Mouse (Mus musculus) urinary bladder, adult 2 months (tissue): ENCODE data around the gene Olfr331. TPM values are rescaled to one million over a fixed set of nuclear protein-coding genes. Genes with fewer than 3 reads are reported as not detected.
"Not testable (repeated sequence)": the region's sequence is repeated elsewhere in the genome, so short reads cannot be mapped to it uniquely, and the experiment has no call there.

ENCODE experiments used
- DNase-seq: peaks from one replicate; pipeline ENCODE4 v3.0.0; 2022; ENCODE audit warnings: low spot score
- polyA plus RNA-seq: library from polyadenylated mRNA; depleted of rRNA; stranded (reverse); fragments of >200 nt; gene quantifications from 2 replicates; pipeline ENCODE4 v1.2.3, GENCODE M21; 2012; rRNA removed

Olfr331 gene
- polyA plus RNA-seq, result not detected in 2 replicates

DNA sequence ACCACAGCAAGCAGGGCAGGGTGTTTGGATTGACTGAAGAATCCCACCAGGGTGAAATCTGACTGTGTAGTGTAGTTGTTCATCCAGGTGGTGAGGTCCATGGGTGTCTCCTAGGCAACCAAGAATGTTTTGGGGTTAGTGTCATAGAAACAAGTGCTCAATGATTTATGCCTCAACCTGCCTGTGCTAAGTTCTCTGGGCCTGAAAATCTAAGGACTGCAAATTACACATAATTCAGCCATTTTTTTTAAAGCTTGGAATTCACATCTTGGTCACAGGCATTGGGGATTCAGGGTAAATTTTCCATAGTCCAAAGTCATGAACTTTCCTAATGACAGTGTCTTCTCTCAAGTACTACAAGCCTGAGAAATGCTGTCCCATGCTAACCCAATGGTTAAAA, at the start of gene Olfr331:
Gene Olfr331, minus strand, starts transcription at position 101 of the 400 bp plus-strand sequence.
- not testable (repeated sequence) for DNase-seq

DNA sequence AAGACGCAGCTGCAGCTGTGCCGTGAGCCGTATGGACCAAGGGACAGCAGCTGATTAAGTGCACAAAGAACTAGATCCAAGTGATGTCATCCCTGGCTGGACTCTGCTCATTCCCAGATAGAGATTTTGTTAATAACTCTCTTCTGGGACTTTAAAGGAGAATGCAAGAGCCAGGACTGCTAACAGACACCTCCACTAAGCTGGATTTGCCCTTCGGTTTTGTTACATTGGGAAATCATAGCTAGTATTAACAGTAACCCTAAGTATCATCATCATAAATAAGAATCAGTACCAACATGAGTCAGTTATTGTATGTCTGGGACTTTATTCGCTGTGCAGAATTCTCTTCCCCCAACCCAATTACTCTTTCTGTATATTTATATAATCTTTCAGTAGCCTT, 44.0 kb upstream of the Olfr331 start, which contains the start of gene Olfr329-ps:
Gene Olfr329-ps, minus strand, starts transcription at position 101 of the 400 bp plus-strand sequence.
- DNase-seq, result no peak

DNA sequence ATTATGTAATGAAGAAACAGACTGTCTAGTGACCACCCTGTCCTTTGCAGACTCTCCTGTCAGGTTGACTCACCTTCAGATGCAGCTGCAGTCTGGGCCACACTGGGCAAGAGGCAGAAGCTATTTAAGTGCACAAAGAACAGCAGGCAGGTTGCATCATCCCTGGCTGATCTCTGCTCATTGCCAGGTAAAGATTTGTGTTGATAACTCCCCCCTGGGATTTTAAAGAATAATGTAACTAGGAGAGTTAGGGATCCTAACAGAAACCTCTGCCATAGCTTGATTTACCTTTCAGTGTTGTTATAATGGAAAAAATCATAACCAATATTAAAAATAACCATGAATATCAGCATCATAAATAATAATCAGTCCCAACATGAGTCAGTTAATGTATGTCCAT, 32.4 kb upstream of the Olfr331 start, which contains the start of gene Olfr330:
Gene Olfr330, minus strand, starts transcription at position 101 of the 400 bp plus-strand sequence.
- DNase-seq, result not testable (repeated sequence)

DNA sequence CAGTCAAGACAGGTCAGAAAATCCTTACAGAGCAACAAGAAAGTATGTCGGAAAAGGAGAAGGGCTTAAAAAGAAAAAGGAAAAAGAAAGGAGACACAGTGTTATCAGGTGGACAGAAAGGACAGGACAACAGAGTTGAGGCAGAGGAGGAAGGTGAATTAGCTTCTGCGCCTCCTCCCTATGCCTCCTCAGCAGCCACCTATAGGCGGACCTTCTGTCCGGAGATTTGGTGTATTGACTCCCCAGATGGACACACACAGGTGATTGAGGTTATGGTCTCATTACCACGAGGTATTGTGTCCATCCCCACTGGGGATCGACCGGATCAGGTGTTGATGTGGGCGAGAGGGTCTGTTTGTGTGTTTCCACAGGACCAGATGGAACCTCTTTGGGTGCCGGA, 17.4 kb upstream of the Olfr331 start:
- DNase-seq, result peak; percentile 34

GRCm38 (mm10) chr11:58518916-58519315, 16.5 kb upstream of the Olfr331 start:
- peak; percentile 87 for DNase-seq

- not testable (repeated sequence) for DNase-seq
These were observed 6.7 kb upstream of the Olfr331 start for GRCm38 (mm10) chr11:58509058-58509457.

GRCm38 (mm10) chr11:58499290-58499689, 3.1 kb downstream of the Olfr331 start:
- no peak for DNase-seq

GRCm38 (mm10) chr11:58498761-58499160, 3.6 kb downstream of the Olfr331 start:
- DNase-seq, result no peak

- DNase-seq, result no peak
These were observed 9.9 kb downstream of the Olfr331 start, which contains the start of gene Olfr332 for GRCm38 (mm10) chr11:58492455-58492854. Gene Olfr332 (minus strand): TSS chr11:58492555.

- no peak for DNase-seq
These were observed 40.2 kb downstream of the Olfr331 start, which contains the start of gene Olfr30 for GRCm38 (mm10) chr11:58462170-58462569. Gene Olfr30 (minus strand): TSS chr11:58462270.

- DNase-seq, result no peak
These were observed 48.8 kb downstream of the Olfr331 start for GRCm38 (mm10) chr11:58453592-58453991.

GRCm38 (mm10) chr11:58452759-58453158, 49.6 kb downstream of the Olfr331 start, which contains the start of gene Lypd9:
Gene Lypd9 (minus strand): TSS chr11:58452923.
- DNase-seq, result no peak

Other genes with a start within 250 kb of the Olfr331 start
- 0.04 TPM in 1 of 2 replicates, not detected in the other for gene 4930438A08Rik, start 227.8 kb downstream of the Olfr331 start, polyA plus RNA-seq
- gene Zfp692, start 195.5 kb downstream of the Olfr331 start, polyA plus RNA-seq, result 30.9 and 46.0 TPM in 2 replicates
- gene Zfp672, start 172.2 kb downstream of the Olfr331 start, polyA plus RNA-seq, result 43.2 and 48.6 TPM in 2 replicates
- gene Sh3bp5l, start 171.8 kb downstream of the Olfr331 start, polyA plus RNA-seq, result 22.0 and 23.9 TPM in 2 replicates
- gene Lypd8, start 123.5 kb downstream of the Olfr331 start, polyA plus RNA-seq, result 1.8 TPM in 2 replicates
- gene 1810065E05Rik, start 81.5 kb downstream of the Olfr331 start, polyA plus RNA-seq, result 0.07 TPM in 1 of 2 replicates, not detected in the other
- not detected in 2 replicates for gene Gm12253, start 70.0 kb downstream of the Olfr331 start, polyA plus RNA-seq
- not detected in 2 replicates for gene Lypd9, start 49.6 kb downstream of the Olfr331 start, polyA plus RNA-seq
- not detected in 2 replicates for gene Olfr30, start 40.3 kb downstream of the Olfr331 start, polyA plus RNA-seq
- not detected in 2 replicates for gene Olfr332, start 10.0 kb downstream of the Olfr331 start, polyA plus RNA-seq
- not detected in 2 replicates for gene Olfr330, start 32.3 kb upstream of the Olfr331 start, polyA plus RNA-seq
- not detected in 2 replicates for gene Olfr329-ps, start 43.9 kb upstream of the Olfr331 start, polyA plus RNA-seq
- gene Olfr328, start 53.1 kb upstream of the Olfr331 start, polyA plus RNA-seq, result not detected in 2 replicates
- gene Olfr224, start 68.0 kb upstream of the Olfr331 start, polyA plus RNA-seq, result not detected in 2 replicates
- not detected in 2 replicates for gene Olfr325, start 75.2 kb upstream of the Olfr331 start, polyA plus RNA-seq
- gene Olfr324, start 92.5 kb upstream of the Olfr331 start, polyA plus RNA-seq, result not detected in 2 replicates
- gene 2210407C18Rik, start 113.5 kb upstream of the Olfr331 start, polyA plus RNA-seq, result not detected in 2 replicates
- not detected in 2 replicates for gene Olfr323, start 127.9 kb upstream of the Olfr331 start, polyA plus RNA-seq
- gene Trim58, start 137.9 kb upstream of the Olfr331 start, polyA plus RNA-seq, result not detected in 2 replicates
- not detected in 2 replicates for gene Olfr322, start 156.2 kb upstream of the Olfr331 start, polyA plus RNA-seq
- gene Olfr320, start 178.5 kb upstream of the Olfr331 start, polyA plus RNA-seq, result not detected in 2 replicates
- gene Olfr319, start 196.6 kb upstream of the Olfr331 start, polyA plus RNA-seq, result not detected in 2 replicates
- gene Olfr318, start 221.4 kb upstream of the Olfr331 start, polyA plus RNA-seq, result not detected in 2 replicates
- gene Olfr317, start 236.6 kb upstream of the Olfr331 start, polyA plus RNA-seq, result not detected in 2 replicates